Mouse (Mus musculus) embryonic facial prominence, embryonic 13.5 days (tissue): ENCODE data around the gene Tmem129. TPM values are rescaled to one million over a fixed set of nuclear protein-coding genes. Genes with fewer than 3 reads are reported as not detected.
A peak's percentile ranks its signal among the peaks of the same experiment; 100 is the strongest.

Source experiments
- ATAC-seq: fragments of 200-750 bp; cut with Nextera tagmentation; 2 replicates; pipeline ENCODE4 v1.8.0; 2017; ENCODE audit warnings: low read depth; ENCODE audit not compliant: insufficient number of reproducible peaks, insufficient read depth, low FRiP score, low TSS enrichment
- H3K27ac ChIP-seq: fragments of 300-500 bp; sonication (generic); 2 replicates; pipeline ENCODE4 v1.5.1; 2015; ENCODE audit warnings: moderate library complexity, mild to moderate bottlenecking, inconsistent platforms
- H3K27me3 ChIP-seq: fragments of 300-500 bp; sonication (generic); 2 replicates; pipeline ENCODE4 v1.6.1; 2015; ENCODE audit warnings: mild to moderate bottlenecking, inconsistent platforms
- H3K36me3 ChIP-seq: fragments of 300-500 bp; sonication (generic); 2 replicates; pipeline ENCODE4 v1.6.1; 2015; ENCODE audit warnings: mild to moderate bottlenecking, inconsistent platforms
- H3K4me1 ChIP-seq: fragments of 300-500 bp; sonication (generic); 2 replicates; pipeline ENCODE4 v1.6.1; 2015; ENCODE audit warnings: inconsistent platforms
- H3K4me2 ChIP-seq: fragments of 300-500 bp; sonication (generic); 2 replicates; pipeline ENCODE4 v1.6.1; 2015; ENCODE audit warnings: moderate library complexity, mild to moderate bottlenecking, inconsistent platforms
- H3K4me3 ChIP-seq: fragments of 300-500 bp; sonication (generic); 2 replicates; pipeline ENCODE4 v1.5.1; 2015; ENCODE audit warnings: mild to moderate bottlenecking, inconsistent platforms
- H3K9ac ChIP-seq: fragments of 300-500 bp; sonication (generic); 2 replicates; pipeline ENCODE4 v1.6.1; 2015; ENCODE audit warnings: mild to moderate bottlenecking, inconsistent platforms
- H3K9me3 ChIP-seq: fragments of 300-500 bp; sonication (generic); 2 replicates; pipeline ENCODE4 v1.6.1; 2016; ENCODE audit warnings: inconsistent platforms
- WGBS: fragments of 180-500 bp; shearing (Covaris S2); methylation state at CpG from one replicate; pipeline ENCODE4 v1.1.7; 2015; ENCODE audit warnings: mixed read lengths; 5-methylcytosine and 5-hydroxymethylcytosine counted together
- polyA plus RNA-seq: library from polyadenylated mRNA; unstranded; fragments of >200 nt; fragmentation: Nextera tagmentation; extraction: Ambion mirVana; gene quantifications from 2 replicates; pipeline ENCODE4 v1.2.1, GENCODE M21; 2015

The Tmem129 gene
- polyA plus RNA-seq, 1 experiment from 2014 or later, result 40.0 TPM

DNA sequence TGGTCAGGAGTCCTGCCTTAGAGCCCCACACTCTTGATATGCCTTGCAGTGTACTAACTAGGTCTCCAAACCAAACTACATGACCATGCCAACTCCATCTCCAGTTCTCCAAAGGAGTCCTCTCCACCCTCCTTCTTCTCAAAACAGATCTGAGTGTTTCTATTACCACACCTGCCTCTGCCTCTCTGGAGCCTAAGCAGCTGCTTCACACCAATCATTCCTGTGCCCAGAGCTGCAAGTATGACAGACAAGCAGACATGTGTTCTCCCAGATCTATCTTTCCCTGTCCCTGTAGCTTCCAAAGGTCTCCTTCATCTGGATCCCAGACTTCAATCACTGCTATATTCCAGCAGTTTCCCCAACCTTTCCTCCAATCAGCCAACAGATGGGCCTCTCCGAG is 1.5 kb downstream of the Tmem129 start:
- Histone ChIP-seq H3K36me3 (peaks cover 34% of the 10 kb centered on the region), H3K4me1 (peaks cover 31% of the 10 kb centered on the region), H3K27me3 (no peaks in the 10 kb centered on the region), H3K27ac (no peak overlapping the region; the same call in 1 of the 2 replicates), H3K9me3 (no peaks in the 10 kb centered on the region), H3K4me2 (peak overlapping the region; percentile 96), H3K4me3 (peak overlapping the region; percentile 76), H3K9ac (peak overlapping the region; percentile 86)
- WGBS, result 34% methylated on average over 1 of the region's 1 CpGs
- no peak for ATAC-seq

DNA sequence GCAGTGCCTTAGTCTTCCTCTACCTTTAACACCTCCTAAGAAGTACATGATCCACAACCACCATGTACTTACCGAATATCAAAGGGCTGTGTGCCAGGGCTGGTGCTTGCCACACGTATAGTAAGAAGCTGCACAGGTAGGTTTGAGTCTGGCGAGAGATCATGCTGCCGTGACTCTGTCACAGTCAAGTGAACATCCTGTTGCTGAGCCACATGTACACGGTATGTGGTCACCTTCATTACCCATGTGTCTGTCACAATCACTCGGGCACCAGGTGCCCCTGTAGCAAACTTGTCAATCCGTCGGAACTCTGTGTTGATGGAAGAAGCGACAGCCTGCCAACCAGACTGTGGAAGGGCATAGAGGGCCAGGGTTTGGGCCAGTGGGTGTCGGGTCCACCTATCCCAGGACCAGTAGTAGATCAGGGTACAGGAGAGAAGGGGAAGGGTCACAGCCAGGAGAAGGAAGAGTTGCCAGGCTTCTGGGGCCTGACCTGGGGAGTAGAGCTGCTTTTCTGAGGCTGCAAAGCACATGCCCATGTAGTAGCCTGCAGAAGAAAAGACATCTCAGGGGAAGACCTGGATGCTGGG is 2.9 kb downstream of the Tmem129 start:
- Histone ChIP-seq H3K4me3 (no peak overlapping the region), H3K9ac (0 out of 2 replicates have a peak overlapping the region, but pooled peaks have one; percentile 86), H3K4me2 (no peak overlapping the region), H3K4me1 (peaks cover 39% of the 10 kb centered on the region), H3K9me3 (no peaks in the 10 kb centered on the region), H3K27me3 (no peaks in the 10 kb centered on the region), H3K27ac (no peak overlapping the region), H3K36me3 (peaks cover 22% of the 10 kb centered on the region)
- ATAC-seq, result no peak
- 92% methylated on average over 10 of the region's 10 CpGs for WGBS

DNA sequence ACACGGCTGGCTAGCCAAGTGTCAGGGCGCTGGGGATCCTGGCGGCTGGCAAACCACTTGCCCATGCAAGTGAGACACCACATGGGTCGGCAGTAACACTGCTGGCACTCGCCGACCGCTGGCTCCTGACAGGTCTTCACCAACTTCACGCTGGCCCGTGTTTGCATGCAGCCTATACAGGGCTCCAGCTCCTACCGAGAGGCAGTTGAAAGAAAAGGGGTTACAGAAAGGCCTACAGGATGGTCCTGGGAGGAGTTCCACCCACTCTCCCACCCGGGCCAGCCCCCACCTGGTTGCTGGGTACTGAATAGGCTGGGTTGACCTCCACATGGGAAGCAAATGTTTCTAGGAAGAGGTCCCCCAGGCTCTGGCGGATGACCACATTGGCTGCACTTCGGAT is 3.8 kb downstream of the Tmem129 start:
- H3K9me3 ChIP-seq, result no peaks in the 10 kb centered on the region
- H3K4me1 ChIP-seq, result peaks cover 36% of the 10 kb centered on the region
- no peak overlapping the region for H3K4me3 ChIP-seq
- no peaks in the 10 kb centered on the region for H3K27me3 ChIP-seq
- no peak overlapping the region for H3K4me2 ChIP-seq
- H3K27ac ChIP-seq, result no peak overlapping the region
- no peak overlapping the region for H3K9ac ChIP-seq
- peaks cover 30% of the 10 kb centered on the region for H3K36me3 ChIP-seq
- WGBS, result 94% methylated on average over 13 of the region's 13 CpGs
- ATAC-seq, result no peak

- Histone ChIP-seq H3K27me3 (no peaks in the 10 kb centered on the region), H3K27ac (peak overlapping the region; percentile 97), H3K4me3 (peak overlapping the region; percentile 75), H3K36me3 (peaks cover 39% of the 10 kb centered on the region), H3K9me3 (no peaks in the 10 kb centered on the region), H3K4me2 (peak overlapping the region; percentile 77), H3K4me1 (peaks cover 28% of the 10 kb centered on the region), H3K9ac (peak overlapping the region; percentile 82)
- WGBS, result 3% methylated on average over 9 of the region's 9 CpGs
- no peak for ATAC-seq
These were observed 5.4 kb downstream of the Tmem129 start for GRCm38 (mm10) chr5:33652783-33653173.

DNA sequence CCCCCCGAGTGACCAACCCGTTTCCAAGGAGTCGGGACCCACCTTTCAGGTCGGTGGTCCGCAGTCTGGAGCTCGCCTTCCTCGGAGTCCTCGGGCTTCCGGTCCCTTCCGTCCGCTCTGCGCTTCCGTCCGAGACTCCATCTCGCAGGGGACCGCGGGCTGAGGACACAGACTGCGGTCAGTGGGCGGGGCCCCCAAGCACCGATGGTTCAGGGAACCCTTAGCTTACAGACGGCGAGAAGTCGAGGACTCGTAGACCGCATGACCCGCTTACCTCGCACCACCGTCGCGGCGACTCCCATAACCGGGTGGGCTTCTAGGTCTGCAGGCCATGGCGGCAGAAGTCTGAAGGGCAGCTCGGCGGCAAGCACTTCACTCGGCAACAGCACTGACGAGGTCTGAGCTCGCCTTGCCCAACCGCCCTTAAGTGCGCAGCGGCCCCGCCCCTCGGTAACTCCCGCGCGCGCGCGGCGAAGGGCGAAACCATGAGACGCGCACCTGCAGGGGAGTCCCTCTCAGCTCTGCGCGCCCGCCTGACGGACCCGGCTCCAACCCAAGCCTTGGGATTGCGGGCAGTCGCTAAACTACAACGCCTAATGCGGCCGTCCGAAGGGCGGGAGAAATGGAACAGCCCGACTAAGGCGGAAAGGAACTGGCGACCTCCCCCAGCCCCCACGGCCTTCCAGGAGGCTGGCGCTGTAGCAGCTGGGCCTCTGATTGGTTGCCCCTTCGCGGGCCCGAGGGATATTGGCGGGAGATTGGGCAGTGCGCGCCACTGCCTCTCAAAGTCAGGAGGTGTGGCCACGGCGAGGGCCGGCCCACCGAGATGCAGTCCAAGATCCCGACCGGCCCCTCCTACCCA is 6.1 kb downstream of the Tmem129 start, which contains the start of gene Slbp:
Gene Slbp (minus strand): TSS at position 654 of the 862 bp plus-strand sequence.
- Histone ChIP-seq H3K36me3 (peaks cover 45% of the 10 kb centered on the region), H3K4me2 (peak within 1 kb of the TSS; percentile 77), H3K9ac (peak within 1 kb of the TSS; percentile 82), H3K4me3 (peak within 1 kb of the TSS; percentile 75), H3K4me1 (peaks cover 27% of the 10 kb centered on the region), H3K9me3 (no peaks in the 10 kb centered on the region), H3K27me3 (no peaks in the 10 kb centered on the region), H3K27ac (peak within 1 kb of the TSS; percentile 97)
- WGBS, result under 1% methylated on average over 82 of the region's 82 CpGs
- ATAC-seq, result peak; percentile 95

GRCm38 (mm10) chr5:33651541-33651920 is 6.7 kb downstream of the Tmem129 start:
- H3K4me2 ChIP-seq, result peak overlapping the region; percentile 77
- under 1% methylated on average over 11 of the region's 11 CpGs for WGBS
- H3K36me3 ChIP-seq, result peaks cover 52% of the 10 kb centered on the region
- H3K27ac ChIP-seq, result peak overlapping the region; percentile 97
- H3K4me3 ChIP-seq, result peak overlapping the region; percentile 75
- peak overlapping the region; percentile 82 for H3K9ac ChIP-seq
- no peaks in the 10 kb centered on the region for H3K9me3 ChIP-seq
- H3K4me1 ChIP-seq, result peaks cover 21% of the 10 kb centered on the region
- no peak for ATAC-seq
- no peaks in the 10 kb centered on the region for H3K27me3 ChIP-seq

DNA sequence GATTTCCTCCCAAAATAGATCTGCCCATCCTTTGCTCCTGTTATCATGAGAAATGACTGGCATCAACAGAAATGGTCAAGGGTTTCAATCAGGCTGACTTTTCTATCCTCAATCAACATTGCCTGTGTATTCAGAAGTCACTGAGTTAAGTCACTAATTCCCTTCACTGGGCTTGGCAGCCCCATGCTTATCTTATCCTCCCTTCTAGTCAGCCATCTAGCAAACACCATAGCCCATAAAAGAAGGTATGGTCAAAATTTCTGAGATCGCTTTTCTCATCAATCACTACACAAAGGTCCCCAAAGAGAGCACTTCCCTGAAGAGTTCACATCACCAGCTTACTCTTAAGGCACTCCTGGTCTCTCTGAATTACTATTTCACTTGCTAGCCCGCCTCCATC is 7.2 kb downstream of the Tmem129 start:
- ATAC-seq, result no peak
- Histone ChIP-seq H3K27me3 (no peaks in the 10 kb centered on the region), H3K9ac (peak overlapping the region; percentile 82), H3K4me2 (peak overlapping the region; percentile 77), H3K27ac (no peak overlapping the region), H3K4me1 (peaks cover 16% of the 10 kb centered on the region), H3K36me3 (peaks cover 57% of the 10 kb centered on the region), H3K4me3 (peak overlapping the region; percentile 75), H3K9me3 (no peaks in the 10 kb centered on the region)
- 11% methylated on average over 2 of the region's 2 CpGs for WGBS

DNA sequence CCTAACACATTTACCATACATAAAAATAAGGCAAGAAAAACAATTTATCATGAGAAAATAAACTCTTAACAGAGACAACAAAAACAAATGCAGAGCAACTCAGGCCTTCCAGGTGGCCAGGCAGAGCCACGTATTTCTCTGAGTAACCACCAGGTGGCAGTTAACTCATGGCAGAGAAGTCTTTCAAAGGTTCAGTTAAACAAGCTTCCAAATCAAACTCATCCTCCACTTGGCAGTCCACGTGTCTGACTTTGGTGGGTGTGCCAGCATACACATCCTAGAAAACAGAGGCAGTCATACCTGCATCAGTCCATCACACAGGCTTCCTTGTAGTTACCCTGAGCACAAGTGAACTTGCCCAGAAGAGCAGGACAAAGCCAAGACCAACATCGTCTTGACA is 17.6 kb downstream of the Tmem129 start:
- H3K9me3 ChIP-seq, result no peaks in the 10 kb centered on the region
- H3K4me2 ChIP-seq, result no peak overlapping the region
- H3K27me3 ChIP-seq, result no peaks in the 10 kb centered on the region
- no peak overlapping the region for H3K27ac ChIP-seq
- H3K36me3 ChIP-seq, result peaks cover 82% of the 10 kb centered on the region
- ATAC-seq, result no peak
- H3K4me1 ChIP-seq, result no peaks in the 10 kb centered on the region
- H3K4me3 ChIP-seq, result no peak overlapping the region
- WGBS, result 36% methylated on average over 3 of the region's 3 CpGs
- no peak overlapping the region for H3K9ac ChIP-seq

GRCm38 (mm10) chr5:33638826-33639225 is 19.4 kb downstream of the Tmem129 start:
- no peak for ATAC-seq
- 64% methylated on average over 4 of the region's 4 CpGs for WGBS
- Histone ChIP-seq H3K36me3 (peaks cover 77% of the 10 kb centered on the region), H3K4me1 (no peaks in the 10 kb centered on the region), H3K27me3 (no peaks in the 10 kb centered on the region), H3K9me3 (no peaks in the 10 kb centered on the region), H3K4me3 (no peak overlapping the region), H3K4me2 (no peak overlapping the region), H3K9ac (peak overlapping the region; percentile 49; the same call in 1 of the 2 replicates), H3K27ac (no peak overlapping the region)

GRCm38 (mm10) chr5:33637606-33638350 is 20.4 kb downstream of the Tmem129 start:
- no peak for ATAC-seq
- H3K9ac ChIP-seq, result no peak overlapping the region
- no peaks in the 10 kb centered on the region for H3K4me1 ChIP-seq
- no peaks in the 10 kb centered on the region for H3K27me3 ChIP-seq
- H3K4me3 ChIP-seq, result no peak overlapping the region
- H3K9me3 ChIP-seq, result no peaks in the 10 kb centered on the region
- no peak overlapping the region for H3K27ac ChIP-seq
- WGBS, result 79% methylated on average over 3 of the region's 3 CpGs
- H3K36me3 ChIP-seq, result peaks cover 66% of the 10 kb centered on the region
- no peak overlapping the region for H3K4me2 ChIP-seq

DNA sequence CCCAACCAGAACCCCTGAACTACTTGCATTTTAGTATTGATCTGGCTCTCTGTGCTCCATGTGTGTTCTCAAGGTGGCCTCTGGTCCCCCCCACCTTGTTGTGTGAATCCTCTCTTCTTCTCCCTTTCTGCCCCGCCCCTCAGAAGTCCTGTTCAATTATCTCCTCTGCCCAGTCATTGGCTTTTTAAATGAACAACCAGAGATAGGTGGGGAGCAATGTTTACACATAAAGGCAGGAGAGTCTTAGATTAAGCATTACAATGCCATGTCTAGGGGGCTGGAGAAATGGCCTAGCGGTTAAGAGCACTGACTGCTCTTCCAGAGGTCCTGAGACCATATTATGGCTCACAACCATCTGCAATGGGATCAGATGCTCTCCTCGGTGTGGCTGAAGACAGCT is 22.9 kb downstream of the Tmem129 start:
- no peaks in the 10 kb centered on the region for H3K9me3 ChIP-seq
- H3K4me2 ChIP-seq, result no peak overlapping the region
- no peak overlapping the region for H3K9ac ChIP-seq
- no peak overlapping the region for H3K4me3 ChIP-seq
- 90% methylated on average over 3 of the region's 3 CpGs for WGBS
- H3K36me3 ChIP-seq, result peaks cover 45% of the 10 kb centered on the region
- H3K27ac ChIP-seq, result no peak overlapping the region
- no peaks in the 10 kb centered on the region for H3K27me3 ChIP-seq
- no peak for ATAC-seq
- peaks cover 4% of the 10 kb centered on the region for H3K4me1 ChIP-seq
